Mouse (Mus musculus) cerebellum, adult 2 months (tissue): ENCODE data around the gene Zfp708.

Experiments
- CTCF ChIP-seq: fragments of 200-500 bp; IDR thresholded peaks from 2 replicates; pipeline ENCODE4 v1.5.1; 2011; ENCODE audit warnings: low read depth, mild to moderate bottlenecking, control low read depth, low read length, moderate library complexity, borderline replicate concordance; ENCODE audit not compliant: insufficient read depth
- POLR2A ChIP-seq: fragments of 200-500 bp; IDR thresholded peaks from 2 replicates; pipeline ENCODE4 v1.6.1; 2011; ENCODE audit warnings: low read length, control low read depth, borderline replicate concordance; ENCODE audit not compliant: insufficient read depth

GRCm38 (mm10) chr13:67113287-67113686 is 15.5 kb upstream of the Zfp708 start:
- no peak for TF ChIP-seq CTCF
- TF ChIP-seq POLR2A, result no peak
